Mouse (Mus musculus): ENCODE measurements around the gene Recql5.

DNA sequence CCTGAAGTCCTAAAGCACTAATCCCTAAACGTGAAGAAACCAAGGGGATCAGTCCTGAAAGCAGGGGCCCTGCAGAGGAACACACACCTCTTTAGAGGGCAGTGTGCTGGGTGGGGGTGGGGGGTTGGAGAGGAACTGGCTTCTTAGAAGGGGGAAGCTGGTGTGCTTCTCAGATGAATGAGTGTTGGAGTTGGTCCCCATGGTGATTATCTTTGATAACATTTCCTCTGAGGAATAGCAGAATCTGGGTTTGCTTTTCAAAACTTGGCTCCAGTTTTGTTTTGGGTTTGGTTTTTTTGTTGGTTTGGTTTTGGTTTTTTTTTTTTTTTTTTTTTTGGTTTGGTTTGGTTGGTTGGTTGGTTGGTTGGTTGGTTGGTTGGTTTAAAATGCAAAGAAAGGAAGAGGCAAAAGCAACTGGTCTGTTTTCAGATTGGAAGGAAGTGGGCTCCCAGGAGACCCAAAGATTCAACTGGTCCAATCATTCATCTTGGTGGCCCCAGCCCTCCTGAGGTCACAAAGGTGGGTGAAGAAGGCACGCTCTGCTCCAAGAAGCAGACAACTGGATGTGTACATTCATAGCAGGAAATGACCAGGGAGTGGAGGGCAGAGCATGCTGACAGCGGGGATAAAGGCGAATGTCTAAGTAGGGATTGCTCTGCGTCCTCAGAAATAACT, 35.6 kb upstream of the Recql5 start:
- TF ChIP-seq CTCF (IDR thresholded peaks at IDR 0.05; ENCODE audit: low read depth) = no peak
- TF ChIP-seq EP300 (IDR thresholded peaks at IDR 0.05; ENCODE audit: low read depth) = no peak

Measured in liver, postnatal 0 days (tissue).